Mouse (Mus musculus) G1E (cell line): ENCODE data around the gene Pstpip1.

Experiments used
- CTCF ChIP-seq: IDR thresholded peaks from 2 replicates; pipeline ENCODE4 v1.5.1; 2012; ENCODE audit warnings: low read depth, low read length, inconsistent platforms, mixed read lengths
- GATA1 ChIP-seq: IDR thresholded peaks from 2 replicates; pipeline ENCODE4 v1.6.1; 2012; ENCODE audit warnings: borderline replicate concordance, low read length, inconsistent platforms, mixed read lengths
- GATA2 ChIP-seq: IDR thresholded peaks from 2 replicates; pipeline ENCODE4 v1.6.1; 2012; ENCODE audit warnings: low read depth, low read length, inconsistent platforms, borderline replicate concordance
- POLR2AphosphoS5 ChIP-seq: IDR thresholded peaks from 2 replicates; pipeline ENCODE4 v1.6.1; 2012; ENCODE audit warnings: low read depth, low read length, inconsistent platforms; ENCODE audit not compliant: insufficient replicate concordance
- TAL1 ChIP-seq: conservative IDR thresholded peaks from 2 replicates; pipeline ENCODE4 v1.6.1; 2012; ENCODE audit warnings: low read depth, low read length, inconsistent platforms, mixed read lengths

DNA sequence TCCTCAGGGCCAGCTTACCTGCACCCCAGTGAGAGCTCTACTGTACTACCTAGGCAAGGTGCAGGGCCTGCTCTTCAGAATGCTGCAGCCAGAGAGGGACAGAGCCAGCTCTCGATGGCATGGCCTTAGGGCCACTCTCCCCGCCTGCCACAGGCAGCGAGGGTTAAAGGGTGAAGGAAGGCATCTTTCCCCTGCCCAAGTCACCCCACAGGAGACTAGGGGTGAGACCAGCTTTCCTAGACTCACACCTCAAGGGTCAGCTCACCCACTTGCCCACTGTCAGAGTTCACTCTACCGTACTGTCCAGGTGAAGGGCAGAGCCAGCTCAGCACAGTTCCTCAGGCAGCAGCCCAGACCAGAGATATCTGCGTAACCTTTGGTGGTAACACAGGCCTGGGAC, 27.4 kb upstream of the Pstpip1 start:
- TF ChIP-seq CTCF (no peak), TAL1 (no peak), GATA1 (no peak), POLR2AphosphoS5 (no peak), GATA2 (no peak)
